Mouse (Mus musculus) heart, postnatal 0 days (tissue): ENCODE data around the gene Ntn1. TPM values are rescaled to one million over a fixed set of nuclear protein-coding genes. Genes with fewer than 3 reads are reported as not detected.

Experiments
- ATAC-seq: fragments of 200-750 bp; cut with Nextera tagmentation; 2 replicates; pipeline ENCODE4 v1.8.0; 2017; ENCODE audit warnings: low read depth, moderate number of reproducible peaks, moderate library complexity; ENCODE audit not compliant: insufficient read depth
- DNase-seq: peaks from one replicate; pipeline ENCODE4 v3.0.0-alpha.2; 2016; ENCODE audit warnings: low spot score
- H3K27ac ChIP-seq: fragments of 300-500 bp; sonication (generic); 2 replicates; pipeline ENCODE4 v1.5.1; 2014; ENCODE audit warnings: low read depth, mild to moderate bottlenecking
- H3K27me3 ChIP-seq: fragments of 300-500 bp; sonication (generic); 2 replicates; pipeline ENCODE4 v1.6.1; 2014; ENCODE audit warnings: low read length, mixed read lengths; ENCODE audit not compliant: control insufficient read depth, insufficient read depth
- H3K36me3 ChIP-seq: fragments of 300-500 bp; sonication (generic); replicated peaks from 2 replicates; pipeline ENCODE4 v1.6.1; 2014; ENCODE audit warnings: low read length, mixed read lengths; ENCODE audit not compliant: control insufficient read depth, insufficient read depth
- H3K4me1 ChIP-seq: fragments of 300-500 bp; sonication (generic); 2 replicates; pipeline ENCODE4 v1.6.1; 2014; ENCODE audit warnings: antibody characterized with exemption; ENCODE audit not compliant: control insufficient read depth, insufficient read depth
- H3K4me2 ChIP-seq: fragments of 300-500 bp; sonication (generic); 2 replicates; pipeline ENCODE4 v1.6.1; 2014; ENCODE audit warnings: low read depth, mild to moderate bottlenecking, low read length, moderate library complexity
- H3K4me3 ChIP-seq: fragments of 300-500 bp; sonication (generic); 2 replicates; pipeline ENCODE4 v1.5.1; 2014; ENCODE audit warnings: low read depth, low read length
- H3K9ac ChIP-seq: fragments of 300-500 bp; sonication (generic); replicated peaks from 2 replicates; pipeline ENCODE4 v1.6.1; 2014; ENCODE audit warnings: low read depth, low read length, mixed read lengths
- H3K9me3 ChIP-seq: fragments of 300-500 bp; sonication (generic); replicated peaks from 2 replicates; pipeline ENCODE4 v1.6.1; 2016; ENCODE audit warnings: low read length; ENCODE audit not compliant: control insufficient read depth
- CTCF ChIP-seq: IDR thresholded peaks from 2 replicates; pipeline ENCODE4 v1.5.1; 2016; ENCODE audit warnings: antibody characterized with exemption, control low read depth, low read depth
- EP300 ChIP-seq: IDR thresholded peaks from 2 replicates; pipeline ENCODE4 v1.6.1; 2016; ENCODE audit warnings: antibody characterized with exemption, low read depth
- WGBS: fragments of 180-500 bp; shearing (Covaris S2); extraction: QIAGEN DNeasy Blood & Tissue Kit; methylation state at CpG from one replicate; pipeline ENCODE4 v1.1.7; 2014; 5-methylcytosine and 5-hydroxymethylcytosine counted together
- polyA plus RNA-seq: library from polyadenylated mRNA; unstranded; fragments of >200 nt; fragmentation: Nextera tagmentation; extraction: Ambion mirVana; gene quantifications from 2 replicates; pipeline ENCODE4 v1.2.1, GENCODE M21; 2015
- total RNA-seq: library from RNA; depleted of rRNA; stranded (reverse); fragments of >200 nt; gene quantifications from 2 replicates; pipeline ENCODE4 v1.2.3, GENCODE M21; 2014; ENCODE audit warnings: low replicate concordance; rRNA removed

Gene Ntn1
- total RNA-seq (117 and 136 TPM in 2 replicates), polyA plus RNA-seq (21.3 and 24.8 TPM in 2 replicates)

DNA sequence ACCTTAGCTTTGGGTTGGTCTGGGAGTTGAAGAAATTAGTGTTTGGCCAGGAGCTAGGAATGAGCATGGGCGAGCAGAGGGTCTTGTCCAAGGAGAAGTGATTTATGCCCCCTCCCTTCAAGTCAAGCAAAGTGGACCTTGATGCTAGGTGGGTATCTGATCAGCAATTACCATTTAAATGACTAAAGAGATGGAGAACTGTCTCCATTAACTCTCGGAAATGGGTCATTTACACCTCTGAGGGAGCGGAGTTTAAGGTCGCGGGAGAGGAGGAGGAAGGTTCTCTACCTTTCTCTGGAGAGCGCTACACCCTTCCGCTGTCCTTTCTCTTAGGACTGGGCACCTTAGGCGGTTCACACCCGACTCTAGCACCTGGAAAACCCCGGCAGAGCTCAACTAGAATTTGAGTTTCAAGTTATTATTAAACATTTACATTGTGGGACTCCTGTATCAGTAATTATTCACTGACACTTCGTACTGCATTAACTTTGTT lies at the start of gene Ntn1:
Gene Ntn1 (minus strand): TSS at position 97 of the 493 bp plus-strand sequence.
- H3K4me1 ChIP-seq: peaks cover 4% of the 10 kb centered on the region; the same call in 1 of the 2 replicates
- 37% methylated on average over 11 of the region's 11 CpGs for WGBS
- no peaks in the 10 kb centered on the region for H3K36me3 ChIP-seq
- peaks cover 20% of the 10 kb centered on the region for H3K27me3 ChIP-seq
- H3K4me3 ChIP-seq: peak within 1 kb of the TSS; percentile 61
- H3K9ac ChIP-seq: peak within 1 kb of the TSS; percentile 68
- H3K9me3 ChIP-seq: no peaks in the 10 kb centered on the region
- no peak for TF ChIP-seq CTCF
- TF ChIP-seq EP300: no peak
- H3K4me2 ChIP-seq: peak within 1 kb of the TSS; percentile 88
- DNase-seq (no peak), ATAC-seq (no peak)
- H3K27ac ChIP-seq: peak within 1 kb of the TSS; percentile 74

GRCm38 (mm10) chr11:68448356-68448755 lies 47.7 kb upstream of the Ntn1 start:
- no peaks in the 10 kb centered on the region for H3K9me3 ChIP-seq
- TF ChIP-seq CTCF: no peak
- TF ChIP-seq EP300: no peak
- 71% methylated on average over 7 of the region's 7 CpGs for WGBS
- no peak overlapping the region for H3K27ac ChIP-seq
- no peak overlapping the region for H3K4me3 ChIP-seq
- DNase-seq (no peak), ATAC-seq (no peak)
- no peak overlapping the region for H3K9ac ChIP-seq
- H3K36me3 ChIP-seq: no peaks in the 10 kb centered on the region
- H3K27me3 ChIP-seq: no peaks in the 10 kb centered on the region
- H3K4me2 ChIP-seq: no peak overlapping the region
- H3K4me1 ChIP-seq: peaks cover 8% of the 10 kb centered on the region; the same call in 1 of the 2 replicates

DNA sequence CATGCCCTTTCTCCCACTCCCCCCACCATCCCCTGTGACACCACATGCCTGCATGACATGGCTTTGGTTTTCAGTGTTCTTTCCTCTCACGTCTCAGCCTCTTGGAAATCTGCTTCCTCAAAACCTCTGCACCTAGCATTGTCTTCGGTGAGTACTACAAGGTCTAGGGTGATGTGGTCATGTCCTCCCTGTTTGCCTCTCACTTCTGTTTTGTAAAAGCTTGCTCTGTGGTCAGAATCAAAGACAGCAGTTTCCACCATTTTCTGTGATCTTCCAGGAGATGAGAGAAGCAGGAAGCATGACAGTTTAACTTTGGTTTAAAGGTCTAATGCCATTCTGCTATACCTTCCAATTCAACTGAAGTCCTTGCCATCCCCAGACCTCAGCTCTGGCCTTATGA lies 46.6 kb upstream of the Ntn1 start:
- TF ChIP-seq EP300 (no peak), CTCF (no peak)
- H3K9me3 ChIP-seq: no peaks in the 10 kb centered on the region
- no peak overlapping the region for H3K4me3 ChIP-seq
- ATAC-seq (no peak), DNase-seq (no peak)
- H3K9ac ChIP-seq: no peak overlapping the region
- peaks cover 8% of the 10 kb centered on the region; the same call in 1 of the 2 replicates for H3K4me1 ChIP-seq
- 69% methylated on average over 2 of the region's 2 CpGs for WGBS
- H3K4me2 ChIP-seq: no peak overlapping the region
- no peaks in the 10 kb centered on the region for H3K36me3 ChIP-seq
- no peak overlapping the region for H3K27ac ChIP-seq
- H3K27me3 ChIP-seq: no peaks in the 10 kb centered on the region

DNA sequence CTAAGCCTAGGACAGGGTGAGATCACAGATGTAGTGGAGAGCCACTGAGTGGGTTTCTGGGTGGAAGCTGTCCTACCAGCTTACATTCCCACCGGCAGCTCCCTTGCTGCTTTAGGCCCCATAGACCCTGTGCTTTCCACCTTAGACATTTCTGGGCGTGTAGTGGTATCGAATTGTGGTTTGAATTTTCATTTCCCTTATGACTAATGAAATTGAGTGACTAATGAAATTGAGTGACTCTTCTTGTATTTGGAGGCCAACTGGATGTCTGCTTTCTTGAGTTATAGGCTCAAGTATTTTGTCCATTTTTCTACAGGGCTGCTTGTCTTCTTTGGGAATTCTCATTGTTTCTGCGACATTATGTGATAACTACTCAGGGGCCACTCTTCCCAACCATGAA lies 45.9 kb upstream of the Ntn1 start:
- H3K4me2 ChIP-seq: no peak overlapping the region
- 85% methylated on average over 4 of the region's 4 CpGs for WGBS
- H3K9ac ChIP-seq: no peak overlapping the region
- H3K36me3 ChIP-seq: no peaks in the 10 kb centered on the region
- H3K4me1 ChIP-seq: peaks cover 8% of the 10 kb centered on the region; the same call in 1 of the 2 replicates
- TF ChIP-seq EP300 (no peak), CTCF (no peak)
- no peak overlapping the region for H3K4me3 ChIP-seq
- H3K27ac ChIP-seq: no peak overlapping the region
- ATAC-seq (no peak), DNase-seq (no peak)
- H3K27me3 ChIP-seq: no peaks in the 10 kb centered on the region
- H3K9me3 ChIP-seq: no peaks in the 10 kb centered on the region

DNA sequence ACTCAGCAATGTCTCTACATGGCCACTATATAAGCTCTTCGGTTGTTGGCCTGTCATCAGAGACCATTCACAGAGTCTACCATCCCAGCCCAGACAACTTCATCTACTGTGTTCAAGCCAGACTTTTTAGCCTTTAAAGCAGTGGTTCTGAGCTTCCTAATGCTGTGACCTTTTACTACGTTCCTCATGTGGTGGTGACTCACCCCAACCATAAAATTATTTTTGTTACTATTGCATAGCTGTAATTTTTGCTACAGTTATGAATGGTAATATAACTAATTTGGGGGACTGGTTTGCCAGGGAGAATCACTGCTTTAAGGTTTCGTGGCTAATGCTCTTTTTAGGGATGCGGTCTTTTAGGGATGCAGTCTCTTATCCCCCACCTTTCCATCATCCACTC lies 45.3 kb upstream of the Ntn1 start:
- Histone ChIP-seq H3K36me3 (no peaks in the 10 kb centered on the region), H3K27me3 (no peaks in the 10 kb centered on the region), H3K4me3 (no peak overlapping the region), H3K9ac (no peak overlapping the region), H3K27ac (no peak overlapping the region), H3K4me1 (0 out of 2 replicates have a peak, but pooled peaks cover 2% of the 10 kb centered on the region), H3K4me2 (no peak overlapping the region), H3K9me3 (no peaks in the 10 kb centered on the region)
- no peak for DNase-seq
- 76% methylated on average over 4 of the region's 4 CpGs for WGBS
- no peak for ATAC-seq
- no peak for TF ChIP-seq EP300
- TF ChIP-seq CTCF: no peak

- no peak overlapping the region for H3K4me3 ChIP-seq
- H3K4me2 ChIP-seq: no peak overlapping the region
- H3K27me3 ChIP-seq: no peaks in the 10 kb centered on the region
- no peak for ATAC-seq
- no peaks in the 10 kb centered on the region for H3K4me1 ChIP-seq
- H3K27ac ChIP-seq: no peak overlapping the region
- TF ChIP-seq CTCF (no peak), EP300 (no peak)
- H3K9ac ChIP-seq: no peak overlapping the region
- no peaks in the 10 kb centered on the region for H3K9me3 ChIP-seq
- 72% methylated on average over 12 of the region's 12 CpGs for WGBS
- H3K36me3 ChIP-seq: no peaks in the 10 kb centered on the region
- no peak for DNase-seq
Observed at GRCm38 (mm10) chr11:68442983-68443638, 42.5 kb upstream of the Ntn1 start.
